Mouse (Mus musculus): ENCODE results near the gene Gm4491.

Gm4491 gene

GRCm38 (mm10) chr14:57075537-57075936, 40.1 kb downstream of the Gm4491 start:
- no peak for DNase-seq

DNA sequence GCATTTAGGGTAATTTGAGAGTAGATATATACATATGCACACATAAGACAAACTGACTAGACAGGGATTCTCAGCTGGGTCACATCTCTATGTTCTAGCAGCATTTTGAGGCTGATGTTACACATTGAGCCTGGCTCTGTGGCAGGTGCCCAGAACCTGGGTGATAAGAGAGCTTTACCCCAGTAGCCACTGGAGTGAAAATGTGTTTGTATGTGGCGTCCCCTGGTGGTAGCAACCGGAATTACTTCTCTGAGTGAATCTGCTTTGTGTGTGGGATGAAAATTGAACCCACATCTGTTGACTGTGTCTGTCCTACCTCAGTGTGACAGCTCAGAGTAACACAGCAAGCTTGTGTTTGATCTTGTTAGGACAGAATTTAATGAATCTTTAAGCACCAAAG, 45.8 kb downstream of the Gm4491 start:
- DNase-seq = peak; percentile 30

- DNase-seq = no peak
Observed at GRCm38 (mm10) chr14:57066053-57066452, 49.6 kb downstream of the Gm4491 start.

All from cerebellum, adult 9-10 months (tissue).